Mouse (Mus musculus): ENCODE measurements around the gene Gpr156. TPM values are rescaled to one million over a fixed set of nuclear protein-coding genes. Genes with fewer than 3 reads are reported as not detected.
"Not testable (repeated sequence)": the region's sequence is repeated elsewhere in the genome, so short reads cannot be mapped to it uniquely, and the experiment has no call there.

Gpr156 gene
- polyA plus RNA-seq, 1 experiment from 2014 or later = 0.23 TPM

DNA sequence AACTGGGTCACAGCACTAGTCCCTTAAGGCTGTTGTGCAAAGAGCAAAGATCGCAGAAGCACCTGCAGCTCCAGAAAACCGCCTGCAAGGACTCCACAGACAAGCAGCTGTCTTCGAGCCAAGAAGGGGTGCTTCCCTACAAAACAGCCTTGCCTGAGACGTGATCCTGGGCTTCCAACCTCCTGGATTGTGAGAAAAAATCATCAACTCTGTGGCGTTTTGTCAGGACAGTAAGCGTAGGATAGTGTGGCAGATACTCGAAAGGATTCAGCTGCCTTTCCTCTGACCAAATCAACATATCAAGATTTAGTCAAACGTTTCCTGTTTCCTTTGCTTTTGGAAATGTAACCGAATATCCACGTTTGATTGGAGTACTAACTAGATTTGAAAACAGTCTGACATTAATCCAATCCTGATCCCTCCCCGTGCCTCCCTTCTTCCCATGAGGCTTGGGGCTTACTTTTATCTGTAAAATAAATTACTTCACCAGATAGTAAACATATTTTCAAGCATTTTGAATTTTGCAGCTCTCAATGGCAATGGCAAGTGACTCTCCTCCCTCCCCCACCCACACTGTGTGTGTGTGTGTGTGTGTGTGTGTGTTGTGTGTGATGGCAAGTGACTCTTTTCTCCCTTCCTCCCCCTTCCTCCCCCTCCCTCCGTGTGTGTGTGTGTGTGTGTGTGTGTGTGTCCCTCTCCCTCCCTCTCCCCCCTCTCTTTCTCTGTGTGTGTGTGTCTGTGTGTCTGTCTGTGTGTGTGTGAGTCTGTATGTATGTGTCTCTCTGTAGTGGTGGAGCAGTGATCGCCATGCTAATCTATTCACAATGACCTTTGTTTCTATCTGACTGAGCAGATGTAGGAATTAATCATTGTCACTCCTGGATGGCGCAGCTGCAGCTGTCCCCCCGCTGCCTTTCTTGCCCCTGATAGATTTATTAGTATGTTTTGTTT lies 47.3 kb downstream of the Gpr156 start:
- Histone ChIP-seq H3K4me3 (replicated peaks) (no peak overlapping the region), H3K36me3 (no peaks in the 10 kb centered on the region), H3K4me2 (replicated peaks) (peak overlapping the region; percentile 24), H3K4me1 (peaks cover 18% of the 10 kb centered on the region; the same call in 1 of the 2 replicates), H3K27me3 (no peaks in the 10 kb centered on the region), H3K27ac (replicated peaks) (0 out of 2 replicates have a peak overlapping the region, but pooled peaks have one; percentile 23), H3K9me3 (replicated peaks) (no peaks in the 10 kb centered on the region), H3K9ac (no peak overlapping the region)
- ATAC-seq (ENCODE audit: insufficient number of reproducible peaks, low FRiP score, low TSS enrichment, low read depth) = no peak; the same call in 1 of the 2 replicates
- WGBS = 13% methylated on average over 15 of the region's 15 CpGs

- Histone ChIP-seq H3K4me1 (peaks cover 18% of the 10 kb centered on the region; the same call in 1 of the 2 replicates), H3K4me3 (replicated peaks) (no peak overlapping the region), H3K9me3 (replicated peaks) (no peaks in the 10 kb centered on the region), H3K27ac (replicated peaks) (no peak overlapping the region), H3K36me3 (no peaks in the 10 kb centered on the region), H3K4me2 (replicated peaks) (no peak overlapping the region), H3K27me3 (no peaks in the 10 kb centered on the region), H3K9ac (no peak overlapping the region)
- ATAC-seq (ENCODE audit: insufficient number of reproducible peaks, low FRiP score, low TSS enrichment, low read depth) = no peak
- 52% methylated on average over 4 of the region's 4 CpGs for WGBS
Measured at GRCm38 (mm10) chr16:37964380-37965070, 48.2 kb downstream of the Gpr156 start.

- WGBS = 86% methylated on average over 7 of the region's 7 CpGs
- H3K4me2 ChIP-seq (replicated peaks) = no peak overlapping the region
Measured at GRCm38 (mm10) chr16:37966871-37967270, 50.6 kb downstream of the Gpr156 start.

GRCm38 (mm10) chr16:37967415-37967814 lies 51.1 kb downstream of the Gpr156 start:
- no peaks in the 10 kb centered on the region for H3K36me3 ChIP-seq
- no peaks in the 10 kb centered on the region for H3K9me3 ChIP-seq (replicated peaks)
- no peak overlapping the region for H3K9ac ChIP-seq
- H3K4me2 ChIP-seq (replicated peaks) = no peak overlapping the region
- no peak overlapping the region for H3K4me3 ChIP-seq (replicated peaks)
- no peaks in the 10 kb centered on the region for H3K27me3 ChIP-seq
- H3K27ac ChIP-seq (replicated peaks) = no peak overlapping the region
- ATAC-seq (ENCODE audit: insufficient number of reproducible peaks, low FRiP score, low TSS enrichment, low read depth) = no peak
- H3K4me1 ChIP-seq = peaks cover 18% of the 10 kb centered on the region; the same call in 1 of the 2 replicates
- WGBS = 64% methylated on average over 2 of the region's 2 CpGs

More at GRCm38 (mm10) chr16:37966871-37967270, 50.6 kb downstream of the Gpr156 start:
- H3K4me1 ChIP-seq = peaks cover 18% of the 10 kb centered on the region; the same call in 1 of the 2 replicates
- H3K4me3 ChIP-seq (replicated peaks) = no peak overlapping the region
- no peak overlapping the region for H3K27ac ChIP-seq (replicated peaks)
- H3K27me3 ChIP-seq = no peaks in the 10 kb centered on the region
- no peak for ATAC-seq (ENCODE audit: insufficient number of reproducible peaks, low FRiP score, low TSS enrichment, low read depth)
- H3K9me3 ChIP-seq (replicated peaks) = no peaks in the 10 kb centered on the region
- H3K36me3 ChIP-seq = no peaks in the 10 kb centered on the region
- no peak overlapping the region for H3K9ac ChIP-seq

- H3K27ac ChIP-seq (replicated peaks) = no peak overlapping the region
- H3K4me2 ChIP-seq (replicated peaks) = no peak overlapping the region
- WGBS = 70% methylated on average over 5 of the region's 5 CpGs
- no peaks in the 10 kb centered on the region for H3K36me3 ChIP-seq
- H3K9ac ChIP-seq = no peak overlapping the region
- H3K4me1 ChIP-seq = no peaks in the 10 kb centered on the region
- no peaks in the 10 kb centered on the region for H3K9me3 ChIP-seq (replicated peaks)
- no peaks in the 10 kb centered on the region for H3K27me3 ChIP-seq
- ATAC-seq (ENCODE audit: insufficient number of reproducible peaks, low FRiP score, low TSS enrichment, low read depth) = no peak
- no peak overlapping the region for H3K4me3 ChIP-seq (replicated peaks)
Measured at GRCm38 (mm10) chr16:37971522-37971921, 55.2 kb downstream of the Gpr156 start.

DNA sequence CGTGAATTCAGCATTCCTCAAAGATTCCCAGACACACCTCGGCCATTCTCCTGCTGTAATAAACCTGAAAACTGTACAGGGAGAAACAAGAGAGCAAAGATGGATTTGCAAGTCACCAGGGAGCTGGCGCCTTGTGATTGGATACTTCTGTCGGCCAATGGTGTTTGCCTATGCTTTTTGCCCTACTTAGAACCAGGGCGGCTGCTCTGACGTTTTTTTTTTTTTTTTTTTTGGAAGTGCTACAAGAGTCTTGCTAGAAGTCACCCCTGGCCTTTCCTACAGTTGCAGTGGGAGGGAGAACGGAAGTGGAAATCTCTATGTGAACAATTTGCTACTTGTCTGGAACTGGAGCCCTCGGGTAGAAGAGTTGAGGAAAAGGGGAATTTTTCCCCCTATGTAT lies 56.1 kb downstream of the Gpr156 start:
- WGBS = 46% methylated on average over 8 of the region's 8 CpGs
- H3K4me1 ChIP-seq = no peaks in the 10 kb centered on the region
- no peaks in the 10 kb centered on the region for H3K9me3 ChIP-seq (replicated peaks)
- H3K27ac ChIP-seq (replicated peaks) = no peak overlapping the region
- no peaks in the 10 kb centered on the region for H3K36me3 ChIP-seq
- H3K4me2 ChIP-seq (replicated peaks) = no peak overlapping the region
- H3K4me3 ChIP-seq (replicated peaks) = no peak overlapping the region
- no peak overlapping the region for H3K9ac ChIP-seq
- ATAC-seq (ENCODE audit: insufficient number of reproducible peaks, low FRiP score, low TSS enrichment, low read depth) = no peak
- no peaks in the 10 kb centered on the region for H3K27me3 ChIP-seq

DNA sequence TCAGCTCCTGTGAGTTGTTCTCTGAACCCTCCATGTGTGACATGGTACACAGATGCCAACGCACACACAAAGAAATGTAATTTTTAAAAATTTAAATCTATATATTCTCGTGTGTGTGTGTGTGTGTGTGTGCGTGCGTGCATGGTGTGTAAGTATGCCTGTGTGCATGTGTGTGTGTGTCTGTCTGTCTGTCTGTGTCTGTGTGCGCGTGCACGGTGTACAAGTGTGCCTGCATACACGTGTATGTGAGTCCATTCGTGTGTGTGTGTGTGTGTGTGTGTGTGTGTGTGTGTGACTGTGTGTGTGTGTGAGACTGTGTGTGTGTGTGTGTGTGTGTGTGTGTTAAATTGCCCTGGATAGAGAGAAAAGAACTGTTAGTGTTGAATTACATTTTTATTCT lies 56.9 kb downstream of the Gpr156 start:
- ATAC-seq (ENCODE audit: insufficient number of reproducible peaks, low FRiP score, low TSS enrichment, low read depth); H3K4me1 ChIP-seq; H3K9me3 ChIP-seq (replicated peaks); H3K4me2 ChIP-seq (replicated peaks); H3K36me3 ChIP-seq; H3K9ac ChIP-seq; H3K4me3 ChIP-seq (replicated peaks); H3K27me3 ChIP-seq; H3K27ac ChIP-seq (replicated peaks): not testable (repeated sequence)
- WGBS = 92% methylated on average over 9 of the region's 9 CpGs

- no peak for ATAC-seq (ENCODE audit: insufficient number of reproducible peaks, low FRiP score, low TSS enrichment, low read depth)
- 62% methylated on average over 11 of the region's 11 CpGs for WGBS
- Histone ChIP-seq H3K4me3 (replicated peaks) (no peak overlapping the region), H3K4me1 (no peaks in the 10 kb centered on the region), H3K27me3 (no peaks in the 10 kb centered on the region), H3K27ac (replicated peaks) (no peak overlapping the region), H3K9ac (no peak overlapping the region), H3K4me2 (replicated peaks) (no peak overlapping the region), H3K36me3 (no peaks in the 10 kb centered on the region), H3K9me3 (replicated peaks) (no peaks in the 10 kb centered on the region)
Measured at GRCm38 (mm10) chr16:37973855-37974519, 57.7 kb downstream of the Gpr156 start.

DNA sequence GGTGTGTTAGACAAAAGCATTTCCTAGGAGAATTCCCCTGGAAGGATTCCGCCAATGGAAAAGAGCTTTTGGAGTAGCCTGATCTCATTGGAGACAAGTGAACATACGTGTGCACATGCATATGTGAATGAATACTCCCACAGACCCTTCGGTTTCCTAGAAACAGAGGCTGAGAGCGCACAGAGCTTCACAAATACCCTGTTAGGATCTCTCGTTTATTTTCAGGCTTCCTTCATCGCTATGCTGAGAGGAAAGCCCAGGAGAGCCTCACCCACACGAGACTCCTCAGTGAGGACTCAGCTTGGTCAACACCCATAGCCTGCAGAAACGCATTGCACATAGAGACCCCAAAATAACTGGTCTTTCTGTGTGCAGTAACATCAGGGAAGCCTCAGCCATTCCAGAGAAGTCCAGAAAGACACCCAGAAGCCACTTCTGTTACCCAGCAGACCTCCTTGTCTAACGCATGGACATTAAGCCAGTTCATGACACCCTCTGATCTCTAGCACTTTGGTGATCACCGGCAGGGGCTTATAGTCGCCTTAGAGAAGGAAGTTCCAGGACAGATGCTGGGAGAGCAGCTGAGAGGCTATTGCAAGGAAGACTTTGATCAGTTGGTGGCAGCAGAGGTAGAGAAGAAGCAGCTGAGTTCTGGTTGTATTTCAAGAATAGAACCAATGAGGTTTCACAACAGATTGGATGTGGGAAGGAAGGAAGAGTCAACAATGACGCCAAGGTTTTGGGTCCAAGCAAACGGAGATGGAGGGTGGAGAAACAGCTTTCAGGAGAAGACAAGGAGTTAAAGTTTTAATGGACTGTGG lies 58.4 kb downstream of the Gpr156 start:
- 62% methylated on average over 13 of the region's 13 CpGs for WGBS
- Histone ChIP-seq H3K9me3 (replicated peaks) (no peaks in the 10 kb centered on the region), H3K9ac (no peak overlapping the region), H3K4me2 (replicated peaks) (no peak overlapping the region), H3K27ac (replicated peaks) (no peak overlapping the region), H3K36me3 (no peaks in the 10 kb centered on the region), H3K4me1 (no peaks in the 10 kb centered on the region), H3K4me3 (replicated peaks) (no peak overlapping the region), H3K27me3 (no peaks in the 10 kb centered on the region)
- ATAC-seq (ENCODE audit: insufficient number of reproducible peaks, low FRiP score, low TSS enrichment, low read depth) = no peak

DNA sequence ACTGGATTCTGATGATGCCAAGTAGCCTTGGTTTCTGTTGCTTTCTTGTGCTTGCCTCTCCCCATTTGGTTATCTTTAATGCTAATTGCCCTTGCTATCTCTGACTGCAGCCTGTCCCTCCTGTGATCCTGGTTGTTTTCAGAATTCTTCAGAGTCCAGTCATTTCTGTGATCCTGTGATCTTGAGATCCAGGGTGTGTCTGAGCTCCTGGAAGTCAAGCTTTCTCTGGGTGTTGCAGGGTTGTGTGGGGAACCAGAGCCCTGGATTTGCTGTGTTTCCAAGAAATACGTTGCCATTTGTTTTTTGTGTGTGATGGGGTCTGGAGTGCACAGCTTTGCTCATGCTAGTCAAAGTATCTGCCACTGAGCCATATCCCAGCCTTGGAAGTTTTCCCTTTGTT lies 65.6 kb downstream of the Gpr156 start:
- ATAC-seq (ENCODE audit: insufficient number of reproducible peaks, low FRiP score, low TSS enrichment, low read depth) = no peak
- Histone ChIP-seq H3K27me3 (no peaks in the 10 kb centered on the region), H3K4me3 (replicated peaks) (no peak overlapping the region), H3K27ac (replicated peaks) (no peak overlapping the region), H3K36me3 (no peaks in the 10 kb centered on the region), H3K4me1 (no peaks in the 10 kb centered on the region), H3K9me3 (replicated peaks) (no peaks in the 10 kb centered on the region), H3K4me2 (replicated peaks) (no peak overlapping the region), H3K9ac (no peak overlapping the region)
- WGBS = 66% methylated on average over 1 of the region's 1 CpGs
